Mouse (Mus musculus) bone marrow, adult 2 months (tissue): ENCODE results near the gene BC004004. TPM values are rescaled to one million over a fixed set of nuclear protein-coding genes. Genes with fewer than 3 reads are reported as not detected.

Experiments used
- H3K27ac ChIP-seq: fragments of 200-500 bp; 2 replicates; pipeline ENCODE4 v1.5.1; 2012; ENCODE audit warnings: low read depth, mild to moderate bottlenecking, control low read depth, inconsistent platforms, low read length; ENCODE audit not compliant: control insufficient read depth, poor library complexity, insufficient read depth
- H3K4me1 ChIP-seq: fragments of 200-500 bp; 2 replicates; pipeline ENCODE4 v1.6.1; 2011; ENCODE audit warnings: low read length; ENCODE audit not compliant: control insufficient read depth, insufficient read depth
- H3K4me3 ChIP-seq: fragments of 200-500 bp; replicated peaks from 2 replicates; pipeline ENCODE3; 2011; ENCODE audit warnings: mild to moderate bottlenecking, low read depth, low read length, control low read depth; ENCODE audit not compliant: control insufficient read depth
- CTCF ChIP-seq: fragments of 200-500 bp; IDR thresholded peaks from 2 replicates; pipeline ENCODE4 v1.5.1; 2011; ENCODE audit warnings: low read length, control low read depth; ENCODE audit not compliant: control insufficient read depth, insufficient read depth
- POLR2A ChIP-seq: fragments of 200-500 bp; IDR thresholded peaks from 2 replicates; pipeline ENCODE4 v1.6.1; 2011; ENCODE audit warnings: low read depth, mild to moderate bottlenecking, control low read depth, low read length, borderline replicate concordance; ENCODE audit not compliant: control insufficient read depth
- WGBS: fragments of 180-500 bp; shearing (Covaris S2); methylation state at CpG from one replicate; pipeline ENCODE4 v1.1.7; 2018; 5-methylcytosine and 5-hydroxymethylcytosine counted together
- polyA plus RNA-seq: library from polyadenylated mRNA; stranded (reverse); fragments of >200 nt; gene quantifications from 2 replicates; pipeline ENCODE4 v1.2.4, GENCODE M21; 2011; ENCODE audit warnings: low replicate concordance; ENCODE audit not compliant: missing spikeins, insufficient read depth, insufficient read length

Gene BC004004
- polyA plus RNA-seq, 1 experiment: 81.6 TPM

- TF ChIP-seq CTCF (no peak), POLR2A (no peak)
- Histone ChIP-seq H3K4me3 (no peak overlapping the region), H3K27ac (no peak overlapping the region), H3K4me1 (peaks cover 3% of the 10 kb centered on the region; the same call in 1 of the 2 replicates)
- 90% methylated on average over 11 of the region's 11 CpGs for WGBS
Observed at GRCm38 (mm10) chr17:29273889-29274288, 5.3 kb downstream of the BC004004 start.

DNA sequence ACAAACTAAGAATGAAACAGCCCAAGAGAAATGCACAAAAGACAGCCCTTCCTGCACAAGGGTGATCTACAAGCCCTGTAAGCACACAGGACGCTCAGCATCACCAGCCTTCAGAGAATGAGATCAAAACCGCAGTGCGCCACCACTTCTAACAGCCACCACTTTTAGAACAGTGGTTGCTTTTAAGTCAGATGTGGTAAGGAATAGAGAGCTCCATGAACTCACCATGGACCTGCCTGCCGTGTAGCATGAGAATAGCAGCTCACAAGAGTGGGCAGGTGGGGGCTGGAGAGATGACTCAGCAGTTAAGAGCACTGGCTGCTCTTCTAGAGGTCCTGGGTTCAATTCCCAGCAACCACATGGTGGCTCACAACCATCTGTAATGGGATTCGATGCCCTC is 11.8 kb downstream of the BC004004 start:
- Histone ChIP-seq H3K4me3 (no peak overlapping the region), H3K27ac (no peak overlapping the region), H3K4me1 (peaks cover 1% of the 10 kb centered on the region; the same call in 1 of the 2 replicates)
- WGBS: 81% methylated on average over 5 of the region's 5 CpGs
- no peak for TF ChIP-seq CTCF
- no peak for TF ChIP-seq POLR2A

DNA sequence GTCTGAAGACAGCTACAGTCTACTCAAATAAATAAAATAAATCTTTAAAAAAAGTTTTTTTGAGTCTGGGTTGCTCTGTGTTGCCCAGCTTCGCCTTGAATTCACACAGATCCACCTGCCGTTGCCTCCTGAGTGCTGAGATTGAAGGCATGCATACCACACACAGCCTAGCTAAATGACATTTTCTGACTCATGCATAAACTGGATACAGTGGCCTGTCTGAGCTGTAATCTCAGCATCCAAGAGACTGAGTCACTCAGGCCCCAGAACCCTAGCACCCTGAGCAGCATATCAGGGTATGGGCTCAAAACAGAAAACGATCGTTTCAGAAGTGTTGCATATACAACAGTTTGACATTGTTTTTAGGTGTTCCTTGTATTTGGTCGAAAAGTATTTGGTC is 13.0 kb downstream of the BC004004 start:
- 87% methylated on average over 5 of the region's 5 CpGs for WGBS
- TF ChIP-seq POLR2A: no peak
- TF ChIP-seq CTCF: no peak

DNA sequence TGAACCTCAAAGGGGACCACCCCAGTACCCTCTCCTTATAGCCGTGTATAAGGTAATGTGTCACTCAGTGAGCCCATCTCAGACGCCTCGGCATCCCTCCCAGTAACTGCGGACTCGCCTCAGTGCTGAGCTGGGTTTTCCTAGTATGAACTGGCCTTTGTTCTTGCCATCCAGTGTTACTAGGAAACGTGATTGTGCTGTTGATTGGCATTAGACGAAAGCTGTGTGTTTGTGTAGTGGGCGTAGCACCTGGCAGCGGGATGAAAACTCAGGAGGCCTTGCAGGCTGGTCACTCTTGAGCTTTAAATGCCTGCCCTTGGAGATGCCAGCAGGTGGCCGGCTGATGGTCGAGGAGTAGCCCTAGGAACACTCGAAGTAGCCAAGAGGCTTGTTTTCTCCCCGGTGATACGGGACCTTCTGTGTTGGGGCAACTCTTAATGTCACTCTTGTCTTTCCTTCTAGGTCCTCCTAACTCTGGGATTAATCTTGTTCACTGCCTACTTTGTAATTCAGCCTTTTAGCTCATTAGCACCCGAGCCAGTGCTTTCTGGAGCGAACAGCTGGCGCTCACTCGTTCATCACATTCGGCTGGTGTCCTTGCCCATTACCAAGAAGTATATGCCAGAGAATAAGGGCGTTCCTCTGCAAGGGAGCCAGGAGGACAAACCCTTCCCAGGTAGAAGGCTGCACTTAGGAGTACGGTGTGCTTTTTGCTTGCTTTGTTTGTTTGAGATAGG is 13.8 kb downstream of the BC004004 start:
- peaks cover 1% of the 10 kb centered on the region; the same call in 1 of the 2 replicates for H3K4me1 ChIP-seq
- no peak for TF ChIP-seq POLR2A
- no peak for TF ChIP-seq CTCF
- WGBS: 91% methylated on average over 21 of the region's 21 CpGs
- no peak overlapping the region for H3K4me3 ChIP-seq
- no peak overlapping the region for H3K27ac ChIP-seq

More for the DNA sequence above, 13.0 kb downstream of the BC004004 start:
- Histone ChIP-seq H3K4me1 (peaks cover 1% of the 10 kb centered on the region; the same call in 1 of the 2 replicates), H3K27ac (no peak overlapping the region), H3K4me3 (no peak overlapping the region)

GRCm38 (mm10) chr17:29291793-29292192 is 23.2 kb downstream of the BC004004 start:
- 66% methylated on average over 7 of the region's 7 CpGs for WGBS
- Histone ChIP-seq H3K4me1 (no peaks in the 10 kb centered on the region; the same call in 1 of the 2 replicates), H3K4me3 (no peak overlapping the region), H3K27ac (no peak overlapping the region)
- no peak for TF ChIP-seq POLR2A

- no peak for TF ChIP-seq POLR2A
- TF ChIP-seq CTCF: no peak
- 44% methylated on average over 3 of the region's 3 CpGs for WGBS
- H3K4me3 ChIP-seq: no peak overlapping the region
- no peak overlapping the region for H3K27ac ChIP-seq
- H3K4me1 ChIP-seq: no peaks in the 10 kb centered on the region; the same call in 1 of the 2 replicates
Observed at GRCm38 (mm10) chr17:29292996-29293395, 24.4 kb downstream of the BC004004 start.

DNA sequence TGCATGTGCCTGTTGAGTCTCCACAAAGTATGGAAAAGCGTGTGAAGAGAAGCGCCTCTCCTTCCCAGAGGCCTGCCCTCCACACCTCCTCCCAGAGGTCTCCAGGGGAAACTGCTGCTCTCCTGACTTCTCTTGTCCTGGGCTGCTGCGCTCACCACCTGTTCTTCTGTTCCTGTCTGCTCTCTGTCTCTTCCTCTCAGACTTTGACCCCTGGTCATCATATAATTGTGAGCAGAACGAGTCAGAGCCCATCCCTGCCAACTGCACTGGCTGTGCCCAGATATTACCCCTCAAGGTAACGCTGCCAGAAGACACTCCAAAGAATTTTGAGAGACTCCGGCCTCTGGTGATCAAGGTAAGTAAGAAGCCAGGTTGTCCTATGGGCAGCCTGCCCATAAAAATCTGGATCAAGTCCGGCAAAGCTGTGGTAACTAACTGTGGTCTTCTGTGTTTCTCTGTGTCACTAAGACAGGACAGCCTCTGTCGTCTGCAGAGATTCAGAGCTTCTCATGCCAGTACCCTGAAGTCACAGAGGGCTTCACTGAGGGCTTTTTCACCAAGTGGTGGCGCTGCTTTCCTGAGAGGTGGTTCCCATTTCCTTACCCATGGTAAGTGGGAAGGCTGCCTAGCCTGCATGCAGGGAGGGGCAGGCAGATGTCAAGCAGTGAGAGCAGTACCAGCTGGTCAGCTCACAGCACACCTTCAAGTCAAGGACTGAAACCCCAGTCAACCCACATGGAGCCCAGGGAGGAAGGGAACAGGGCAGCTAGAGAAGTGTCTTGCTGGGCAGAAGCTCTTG is 25.4 kb downstream of the BC004004 start:
- H3K4me1 ChIP-seq: no peaks in the 10 kb centered on the region; the same call in 1 of the 2 replicates
- WGBS: 89% methylated on average over 9 of the region's 9 CpGs
- H3K27ac ChIP-seq: no peak overlapping the region
- no peak overlapping the region for H3K4me3 ChIP-seq
- no peak for TF ChIP-seq CTCF
- TF ChIP-seq POLR2A: no peak

DNA sequence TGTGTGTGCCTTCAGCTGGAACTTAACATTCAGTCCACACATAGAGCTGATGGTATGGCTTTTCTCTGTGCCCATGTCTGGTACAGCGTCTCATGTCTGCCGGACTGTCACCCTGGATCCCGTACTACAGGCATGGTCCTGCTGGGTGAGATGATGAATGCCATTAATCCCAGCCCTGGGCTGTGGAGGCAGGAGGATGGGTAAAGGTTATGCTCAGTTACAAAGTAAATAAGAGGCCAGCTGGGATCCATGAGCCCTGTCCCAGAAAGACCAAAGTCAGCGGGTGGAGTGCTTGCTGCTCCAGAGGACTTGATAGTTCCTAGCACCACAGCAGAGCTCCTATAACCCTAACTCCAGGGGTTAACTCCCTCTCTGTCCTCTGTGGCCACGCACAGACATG is 27.2 kb downstream of the BC004004 start:
- no peak for TF ChIP-seq POLR2A
- no peak for TF ChIP-seq CTCF
- H3K27ac ChIP-seq: no peak overlapping the region
- WGBS: 88% methylated on average over 5 of the region's 5 CpGs

More for the DNA sequence above, 27.2 kb downstream of the BC004004 start:
- no peaks in the 10 kb centered on the region; the same call in 1 of the 2 replicates for H3K4me1 ChIP-seq
- no peak overlapping the region for H3K4me3 ChIP-seq
